Mouse (Mus musculus): ENCODE measurements around the gene Bnipl.

Gene Bnipl

DNA sequence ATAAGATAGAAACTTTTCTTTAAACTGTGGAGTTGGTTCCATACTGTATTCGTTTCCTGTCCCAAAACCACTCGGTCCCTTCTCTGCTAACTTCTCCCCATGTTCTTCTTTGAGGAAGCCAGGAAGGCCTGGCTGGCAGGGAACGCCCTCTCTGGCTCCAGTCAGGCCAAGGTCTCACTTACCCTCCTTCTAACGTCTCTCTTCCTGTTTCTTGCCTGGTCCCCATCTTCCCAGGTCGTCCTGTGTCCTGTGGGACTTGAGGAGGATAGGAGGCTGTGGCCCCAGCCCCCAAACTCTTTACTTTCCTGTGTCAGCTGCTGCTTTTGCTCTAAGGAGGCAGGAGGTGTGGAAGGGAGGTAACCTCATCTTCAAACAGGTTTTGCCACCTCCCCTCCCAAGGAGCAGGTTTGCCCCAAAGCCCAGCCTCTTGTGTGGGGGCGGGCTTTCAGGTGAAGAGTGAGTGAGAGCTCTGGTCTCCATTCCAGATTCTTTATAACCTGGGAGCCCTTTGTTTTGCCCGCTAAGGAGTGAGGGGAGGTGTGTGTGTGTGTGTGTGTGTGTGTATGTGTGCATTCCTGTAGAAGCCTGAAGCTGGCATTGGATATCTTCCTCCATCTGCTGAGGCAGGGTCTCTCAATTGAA, at the start of gene Bnipl:
TSS of gene Bnipl (minus strand) at position 411 of the 642 bp plus-strand sequence.
- no peak for DNase-seq (ENCODE audit: low spot score)

- no peak for DNase-seq (ENCODE audit: low spot score)
These were observed 47.0 kb upstream of the Bnipl start for GRCm38 (mm10) chr3:95298018-95298417.

DNA sequence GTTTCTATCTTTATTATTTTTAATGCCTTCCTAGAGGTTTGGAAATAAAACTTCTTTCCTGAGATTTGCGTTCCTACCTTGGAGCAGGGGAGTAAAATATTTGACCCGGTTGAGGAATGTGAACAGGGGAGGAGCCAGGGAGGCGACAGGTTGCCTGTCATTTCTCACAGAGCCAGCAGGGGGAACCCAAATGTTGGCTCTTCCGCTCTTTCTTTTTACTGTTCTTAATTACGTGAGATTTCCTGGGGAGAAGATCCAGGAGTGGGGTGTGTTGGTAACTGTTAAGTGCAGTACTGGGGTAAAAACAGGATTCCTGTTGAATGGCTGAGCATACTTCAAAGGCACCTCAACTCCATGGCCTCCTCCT, 45.1 kb upstream of the Bnipl start:
- DNase-seq (ENCODE audit: low spot score), result peak; percentile 62

DNA sequence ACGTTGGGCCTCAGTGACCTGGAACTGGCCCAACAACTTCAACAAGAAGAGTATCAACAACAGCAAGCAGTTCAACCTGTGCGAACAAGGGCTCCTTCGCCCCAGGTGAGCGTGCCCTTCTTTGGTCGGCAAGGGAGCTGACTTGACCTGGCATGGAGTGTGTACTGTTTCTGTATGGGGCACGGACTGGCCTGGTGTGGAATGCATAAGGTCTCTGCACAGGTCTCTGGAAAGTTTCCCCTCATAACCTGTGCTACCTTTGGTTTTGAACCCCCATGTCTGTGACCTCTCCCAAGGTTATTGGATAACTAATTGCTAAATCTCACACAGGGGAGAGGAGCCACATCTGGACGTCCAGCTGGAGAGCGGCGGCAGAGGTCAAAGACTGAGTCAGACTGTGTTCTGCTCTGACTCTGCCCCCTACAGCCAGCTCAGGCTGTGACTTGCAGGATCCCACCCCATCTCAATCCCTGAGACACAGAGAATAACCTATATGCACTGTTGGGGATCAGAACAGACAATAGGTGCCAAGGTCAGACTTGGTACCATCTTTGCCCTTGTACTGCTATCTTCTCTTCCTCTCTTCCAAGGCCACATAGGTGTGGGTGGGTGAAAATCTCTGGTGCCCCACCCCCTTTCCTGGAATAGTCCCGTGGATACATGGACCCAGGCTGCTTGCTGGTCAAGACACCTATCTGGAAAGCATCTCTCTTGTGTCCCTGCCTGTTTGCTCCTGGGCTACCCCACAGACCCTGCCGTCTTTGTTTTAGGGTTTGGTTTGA, 44.5 kb upstream of the Bnipl start:
- no peak for DNase-seq (ENCODE audit: low spot score)

- no peak for DNase-seq (ENCODE audit: low spot score)
These were observed 43.7 kb upstream of the Bnipl start for GRCm38 (mm10) chr3:95294718-95295117.

- no peak for DNase-seq (ENCODE audit: low spot score)
These were observed 43.3 kb upstream of the Bnipl start for GRCm38 (mm10) chr3:95294316-95294715.

DNA sequence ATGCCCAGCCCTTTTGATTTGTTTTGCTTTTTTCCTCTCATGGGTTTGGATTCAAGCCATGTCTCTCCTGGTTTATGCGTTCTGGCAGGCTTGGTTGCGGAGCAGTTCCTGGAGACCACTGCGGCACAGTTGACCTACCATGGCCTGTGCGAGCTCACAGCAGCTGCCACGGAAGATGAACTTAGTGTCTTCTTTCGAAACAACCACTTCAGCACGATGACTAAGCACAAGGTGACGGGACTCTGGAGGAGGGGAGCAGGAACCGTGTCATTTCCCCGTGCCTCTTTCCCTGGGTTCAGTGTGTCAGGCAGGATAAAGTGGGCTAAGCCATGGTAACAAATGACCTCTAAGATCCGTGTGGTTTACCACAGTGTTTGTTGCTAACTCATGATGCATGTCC, 42.5 kb upstream of the Bnipl start:
- DNase-seq (ENCODE audit: low spot score), result no peak

DNA sequence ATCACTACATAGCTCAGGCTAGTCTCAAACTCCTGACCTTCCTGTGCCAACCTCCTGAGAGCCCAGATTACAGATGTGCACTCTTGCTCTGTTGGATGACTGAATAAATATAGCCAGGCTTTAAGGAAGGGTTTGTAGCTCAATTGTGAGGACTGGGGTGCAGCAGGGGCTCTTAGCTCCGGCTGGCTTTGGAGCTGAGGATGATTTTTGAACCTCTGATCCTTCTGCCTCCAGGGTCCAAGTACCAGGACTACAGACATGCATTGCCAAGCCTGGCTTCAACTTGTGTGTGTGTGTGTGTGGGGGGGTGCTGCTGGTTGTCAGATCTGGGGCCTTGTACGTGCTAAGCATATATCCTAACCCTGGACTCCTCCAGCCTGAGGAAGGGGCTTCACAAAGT, 41.9 kb upstream of the Bnipl start:
- no peak for DNase-seq (ENCODE audit: low spot score)

DNA sequence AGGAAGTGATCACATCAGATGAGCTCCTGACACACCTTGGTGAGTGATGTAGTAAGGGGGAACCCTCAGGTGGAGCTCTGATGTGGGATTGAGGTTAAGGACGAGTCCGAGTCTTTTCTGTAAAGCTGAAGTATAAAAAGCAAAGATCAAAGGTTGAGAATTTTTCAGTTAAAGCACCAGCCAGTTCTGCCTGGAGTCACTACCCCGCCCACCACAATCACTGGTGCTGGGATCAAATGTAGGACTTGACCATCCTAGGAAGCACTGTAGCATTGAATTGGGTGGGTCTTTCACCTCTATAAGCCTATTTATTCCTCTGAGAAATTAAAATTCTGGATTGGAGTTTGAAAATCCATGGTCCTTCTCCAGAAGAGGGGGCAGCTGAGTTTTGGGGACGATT, 40.0 kb upstream of the Bnipl start:
- DNase-seq (ENCODE audit: low spot score), result no peak

GRCm38 (mm10) chr3:95290156-95290555, 39.2 kb upstream of the Bnipl start:
- no peak for DNase-seq (ENCODE audit: low spot score)

DNA sequence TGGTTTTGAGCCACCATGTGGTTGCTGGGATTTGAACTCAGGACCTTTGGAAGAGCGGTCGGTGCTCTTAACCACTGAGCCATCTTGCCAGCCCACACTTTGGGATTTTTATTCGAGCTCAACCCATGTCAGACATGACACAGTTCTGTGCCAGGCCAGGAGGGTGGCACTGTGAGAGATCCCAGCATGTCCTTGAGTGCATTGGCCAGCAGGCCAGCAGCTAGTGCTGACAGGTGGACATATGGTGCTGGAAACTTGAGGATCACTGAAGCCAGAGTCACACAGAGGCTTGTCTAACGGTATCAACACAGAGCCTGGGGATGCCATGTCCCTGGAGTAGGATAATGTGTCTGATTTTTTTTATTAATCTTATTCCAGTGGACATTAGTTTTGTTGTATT, 38.4 kb upstream of the Bnipl start:
- no peak for DNase-seq (ENCODE audit: low spot score)

GRCm38 (mm10) chr3:95287541-95287940, 36.5 kb upstream of the Bnipl start:
- DNase-seq (ENCODE audit: low spot score), result no peak

GRCm38 (mm10) chr3:95286510-95286909, 35.5 kb upstream of the Bnipl start:
- DNase-seq (ENCODE audit: low spot score), result no peak

DNA sequence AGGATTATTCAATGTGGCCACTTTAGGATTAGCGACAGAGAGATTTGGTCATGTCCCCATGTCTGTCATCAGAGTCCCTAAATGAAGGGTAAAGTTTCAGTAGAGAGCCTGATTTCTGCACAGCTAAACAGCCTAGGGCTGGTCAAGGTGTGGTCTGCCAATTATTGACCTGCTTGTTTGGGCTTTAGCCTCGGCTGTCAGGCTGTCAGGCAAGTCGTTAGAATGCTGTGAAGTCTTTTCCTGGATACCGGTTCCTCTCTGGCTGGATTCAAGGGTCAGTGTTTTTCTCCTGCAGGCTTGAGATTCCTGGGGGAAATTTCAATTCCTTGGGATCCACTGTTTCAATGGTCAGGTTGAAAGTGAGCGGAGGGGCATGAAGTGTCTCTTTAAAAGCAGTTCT, 35.0 kb upstream of the Bnipl start:
- no peak for DNase-seq (ENCODE audit: low spot score)

DNA sequence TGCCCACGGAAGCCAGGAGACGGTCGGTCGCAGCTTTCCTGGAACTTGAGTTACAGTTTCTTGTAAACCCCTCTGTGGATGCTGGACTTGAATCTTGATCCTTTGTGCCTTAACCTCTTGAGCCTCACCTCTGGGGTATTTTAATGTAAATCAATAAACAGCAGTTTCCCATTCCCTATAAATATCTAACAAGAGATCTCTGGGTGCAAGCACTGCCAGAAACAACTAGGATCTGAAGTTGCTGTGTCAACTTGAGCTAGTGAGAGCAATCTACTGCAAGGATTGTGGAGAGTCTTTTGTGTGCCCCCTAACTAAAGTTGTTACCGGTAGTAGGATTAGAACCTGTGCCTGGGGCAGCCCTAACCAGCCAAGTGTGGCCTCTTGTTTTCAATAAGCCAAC, 34.4 kb upstream of the Bnipl start:
- DNase-seq (ENCODE audit: low spot score), result no peak

- no peak for DNase-seq (ENCODE audit: low spot score)
These were observed 33.7 kb upstream of the Bnipl start for GRCm38 (mm10) chr3:95284501-95285281.

DNA sequence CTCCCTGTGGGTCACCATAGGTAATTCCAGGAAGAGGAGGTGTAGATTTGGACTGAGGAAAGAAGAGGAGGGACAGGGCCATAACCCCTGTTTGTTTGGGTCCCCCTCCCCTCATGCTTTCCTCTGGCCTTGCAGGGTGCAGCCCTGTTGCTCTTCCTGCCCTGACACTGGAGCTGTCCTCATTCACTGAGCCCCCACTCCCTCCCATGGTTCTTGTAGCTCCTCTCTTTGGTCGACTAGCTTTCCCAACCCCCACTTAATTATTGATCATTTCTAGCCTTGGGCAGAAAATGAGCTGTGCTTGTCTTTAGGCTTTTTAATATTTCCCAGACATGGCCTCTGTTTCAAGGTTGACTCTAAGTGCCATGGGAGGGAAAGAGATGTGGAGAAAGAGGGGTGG, 33.1 kb upstream of the Bnipl start:
- DNase-seq (ENCODE audit: low spot score), result no peak

- no peak for DNase-seq (ENCODE audit: low spot score)
These were observed 32.6 kb upstream of the Bnipl start for GRCm38 (mm10) chr3:95283589-95283941.

GRCm38 (mm10) chr3:95282865-95283588, 32.0 kb upstream of the Bnipl start:
- peak; percentile 84 for DNase-seq (ENCODE audit: low spot score)

DNA sequence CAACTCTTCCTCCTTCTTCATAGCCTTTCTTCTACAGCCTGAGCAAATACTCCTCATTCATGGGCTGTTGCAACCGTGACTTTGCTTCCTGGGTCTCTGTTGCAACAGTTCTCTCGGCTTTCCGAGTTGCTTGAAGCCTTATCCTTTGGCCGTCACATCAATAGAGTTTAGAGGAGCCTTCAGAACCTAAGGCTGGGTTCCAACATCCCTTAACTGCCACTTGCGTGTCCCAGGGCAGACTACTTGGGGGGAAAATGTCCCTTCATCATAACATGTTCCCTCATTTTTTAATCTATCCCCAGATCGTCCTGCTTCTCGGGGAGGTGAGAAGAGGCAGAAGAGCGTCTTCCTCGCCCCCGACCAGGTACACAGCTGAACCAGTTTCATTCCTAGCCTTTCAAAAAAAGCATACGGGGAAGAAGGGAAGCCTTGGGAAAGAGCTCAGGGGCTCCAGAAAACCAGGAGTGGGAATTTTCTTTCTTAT, 31.4 kb upstream of the Bnipl start:
- DNase-seq (ENCODE audit: low spot score), result peak; percentile 35

GRCm38 (mm10) chr3:95281216-95282126, 30.5 kb upstream of the Bnipl start, which contains the start of the genes Mindy1 and Prune1:
Gene Mindy1, plus strand, starts transcription at chr3:95281345.
Gene Prune1, minus strand, starts transcription at chr3:95282076.
- peak; percentile 99 for DNase-seq (ENCODE audit: low spot score)

All from embryo, embryonic 10 days (tissue).